ENCODE assay signal across 1 mouse cellular context in genomic region chr17:35840561-35840960, GRCm38 (mm10).
TF ChIP-seq lines count a peak whose summit lies in the region.

No protein-coding gene starts in this region.

TF ChIP-seq in CH12.LX, 34 proteins besides CTCF, POLR2A, EP300 and RAD21:
- TF ChIP-seq CHD2 (IDR thresholded peaks at IDR 0.05; ENCODE audit: low read length) = no peak
- no peak for TF ChIP-seq ZMIZ1 (IDR thresholded peaks at IDR 0.05; ENCODE audit: low read depth, low read length)
- no peak for TF ChIP-seq TBP (conservative IDR thresholded peaks at IDR 0.05; ENCODE audit: low read depth, low read length)
- TF ChIP-seq USF2 (conservative IDR thresholded peaks at IDR 0.05; ENCODE audit: low read depth, low read length) = no peak
- TF ChIP-seq UBTF (IDR thresholded peaks at IDR 0.05; ENCODE audit: low read depth, low read length) = no peak
- TF ChIP-seq MXI1 (IDR thresholded peaks at IDR 0.05; ENCODE audit: low read depth, low read length) = no peak
- no peak for TF ChIP-seq MAX (IDR thresholded peaks at IDR 0.05; ENCODE audit: low read length)
- TF ChIP-seq POLR2AphosphoS2 (IDR thresholded peaks at IDR 0.05; ENCODE audit: low read depth, low read length) = no peak
- TF ChIP-seq USF1 (IDR thresholded peaks at IDR 0.05; ENCODE audit: low read depth, low read length) = no peak
- no peak for TF ChIP-seq JUND (conservative IDR thresholded peaks at IDR 0.05; ENCODE audit: low read depth, low read length)
- TF ChIP-seq KAT2A (IDR thresholded peaks at IDR 0.05; ENCODE audit: insufficient replicate concordance, low read length) = no peak
- no peak for TF ChIP-seq TCF12 (IDR thresholded peaks at IDR 0.05; ENCODE audit: low read depth, low read length)
- no peak for TF ChIP-seq RCOR1 (conservative IDR thresholded peaks at IDR 0.05; ENCODE audit: low read depth, low read length)
- no peak for TF ChIP-seq ELF1 (IDR thresholded peaks at IDR 0.05; ENCODE audit: low read depth, low read length)
- no peak for TF ChIP-seq MYC (IDR thresholded peaks at IDR 0.05; ENCODE audit: low read depth, low read length)
- no peak for TF ChIP-seq ZNF384 (IDR thresholded peaks at IDR 0.05; ENCODE audit: low read depth, low read length)
- no peak for TF ChIP-seq ZC3H11A (IDR thresholded peaks at IDR 0.05; ENCODE audit: low read depth, low read length)
- no peak for TF ChIP-seq E2F4 (IDR thresholded peaks at IDR 0.05; ENCODE audit: insufficient replicate concordance, low read depth, low read length)
- no peak for TF ChIP-seq MAZ (IDR thresholded peaks at IDR 0.05; ENCODE audit: low read depth, low read length)
- TF ChIP-seq MEF2A (IDR thresholded peaks at IDR 0.05; ENCODE audit: borderline replicate concordance, low read depth, low read length) = no peak
